Mouse (Mus musculus) testis, adult 2 months (tissue): ENCODE data around the gene Ran. TPM values are rescaled to one million over a fixed set of nuclear protein-coding genes. Genes with fewer than 3 reads are reported as not detected.
A peak's percentile ranks its signal among the peaks of the same experiment; 100 is the strongest.

ENCODE experiments used
- H3K27ac ChIP-seq: fragments of 200-500 bp; 2 replicates; pipeline ENCODE4 v1.5.1; 2012; ENCODE audit warnings: low read depth, low read length; ENCODE audit not compliant: control insufficient read depth, insufficient read depth
- H3K27me3 ChIP-seq: fragments of 200-500 bp; 2 replicates; pipeline ENCODE4 v1.6.1; 2012; ENCODE audit warnings: mild to moderate bottlenecking, low read length, moderate library complexity; ENCODE audit not compliant: control insufficient read depth, insufficient read depth
- H3K36me3 ChIP-seq: fragments of 200-500 bp; 2 replicates; pipeline ENCODE4 v1.6.1; 2012; ENCODE audit warnings: mild to moderate bottlenecking, low read length; ENCODE audit not compliant: control insufficient read depth, insufficient read depth
- H3K4me1 ChIP-seq: fragments of 200-500 bp; 2 replicates; pipeline ENCODE4 v1.6.1; 2012; ENCODE audit warnings: low read length; ENCODE audit not compliant: control insufficient read depth, insufficient read depth
- H3K4me3 ChIP-seq: fragments of 200-500 bp; 2 replicates; pipeline ENCODE4 v1.5.1; 2012; ENCODE audit warnings: low read depth, mild to moderate bottlenecking, low read length, moderate library complexity, mixed read lengths; ENCODE audit not compliant: control insufficient read depth
- CTCF ChIP-seq: fragments of 200-500 bp; IDR thresholded peaks from 2 replicates; pipeline ENCODE4 v1.5.1; 2012; ENCODE audit warnings: low read depth, mild to moderate bottlenecking, inconsistent platforms, low read length, moderate library complexity; ENCODE audit not compliant: control insufficient read depth, insufficient read depth, insufficient replicate concordance
- POLR2A ChIP-seq: fragments of 200-500 bp; IDR thresholded peaks from 2 replicates; pipeline ENCODE4 v1.6.1; 2012; ENCODE audit warnings: low read depth, mild to moderate bottlenecking, inconsistent platforms, low read length, moderate library complexity; ENCODE audit not compliant: control insufficient read depth
- polyA plus RNA-seq: library from polyadenylated mRNA; depleted of rRNA; stranded (reverse); fragments of >200 nt; gene quantifications from 2 replicates; pipeline ENCODE4 v1.2.3, GENCODE M21; 2012

Gene Ran
- polyA plus RNA-seq, 1 experiment = 254 TPM

GRCm38 (mm10) chr5:129007105-129007957 is 12.5 kb upstream of the Ran start:
- H3K27me3 ChIP-seq = no peaks in the 10 kb centered on the region
- H3K4me3 ChIP-seq = peak overlapping the region; percentile 97
- H3K27ac ChIP-seq = no peak overlapping the region; the same call in 1 of the 2 replicates
- H3K36me3 ChIP-seq = no peaks in the 10 kb centered on the region
- TF ChIP-seq CTCF (no peak), POLR2A (no peak)
- peaks cover 18% of the 10 kb centered on the region for H3K4me1 ChIP-seq

- H3K36me3 ChIP-seq = no peaks in the 10 kb centered on the region
- no peaks in the 10 kb centered on the region for H3K27me3 ChIP-seq
- H3K27ac ChIP-seq = peak overlapping the region; percentile 84
- H3K4me1 ChIP-seq = peaks cover 17% of the 10 kb centered on the region
- H3K4me3 ChIP-seq = peak overlapping the region; percentile 97
- TF ChIP-seq CTCF = no peak
- no peak for TF ChIP-seq POLR2A
These were observed 11.9 kb upstream of the Ran start for GRCm38 (mm10) chr5:129008008-129008407.

- H3K4me3 ChIP-seq = peak within 1 kb of the TSS; percentile 97
- H3K27me3 ChIP-seq = no peaks in the 10 kb centered on the region
- H3K4me1 ChIP-seq = peaks cover 17% of the 10 kb centered on the region
- peak within 1 kb of the TSS; percentile 84 for H3K27ac ChIP-seq
- no peaks in the 10 kb centered on the region for H3K36me3 ChIP-seq
- no peak for TF ChIP-seq CTCF
- peak; percentile 73 for TF ChIP-seq POLR2A
These were observed 11.4 kb upstream of the Ran start, which contains the start of gene Stx2 for GRCm38 (mm10) chr5:129008412-129008826. Gene Stx2 (minus strand): TSS chr5:129008574.

GRCm38 (mm10) chr5:129009577-129009976 is 10.3 kb upstream of the Ran start:
- Histone ChIP-seq H3K27ac (no peak overlapping the region), H3K27me3 (no peaks in the 10 kb centered on the region), H3K4me1 (peaks cover 17% of the 10 kb centered on the region), H3K36me3 (no peaks in the 10 kb centered on the region), H3K4me3 (no peak overlapping the region)
- TF ChIP-seq CTCF (no peak), POLR2A (no peak)

- Histone ChIP-seq H3K4me3 (no peak overlapping the region), H3K27me3 (no peaks in the 10 kb centered on the region), H3K27ac (no peak overlapping the region), H3K36me3 (no peaks in the 10 kb centered on the region), H3K4me1 (peaks cover 17% of the 10 kb centered on the region)
- TF ChIP-seq POLR2A (no peak), CTCF (no peak)
These were observed 8.9 kb upstream of the Ran start for GRCm38 (mm10) chr5:129010937-129011336.

GRCm38 (mm10) chr5:129015020-129015419 is 4.8 kb upstream of the Ran start:
- Histone ChIP-seq H3K4me1 (peaks cover 5% of the 10 kb centered on the region), H3K27ac (no peak overlapping the region), H3K4me3 (no peak overlapping the region), H3K36me3 (no peaks in the 10 kb centered on the region), H3K27me3 (no peaks in the 10 kb centered on the region)
- TF ChIP-seq POLR2A (no peak), CTCF (no peak)

- H3K4me3 ChIP-seq = no peak overlapping the region
- H3K27me3 ChIP-seq = no peaks in the 10 kb centered on the region
- no peak overlapping the region for H3K27ac ChIP-seq
- no peaks in the 10 kb centered on the region for H3K36me3 ChIP-seq
- no peak for TF ChIP-seq POLR2A
- TF ChIP-seq CTCF = no peak
- H3K4me1 ChIP-seq = peaks cover 5% of the 10 kb centered on the region
These were observed 4.3 kb upstream of the Ran start for GRCm38 (mm10) chr5:129015540-129015939.

- TF ChIP-seq CTCF (no peak), POLR2A (no peak)
- Histone ChIP-seq H3K4me1 (peaks cover 5% of the 10 kb centered on the region), H3K36me3 (no peaks in the 10 kb centered on the region; the same call in 1 of the 2 replicates), H3K27ac (no peak overlapping the region), H3K4me3 (no peak overlapping the region), H3K27me3 (no peaks in the 10 kb centered on the region)
These were observed 3.5 kb upstream of the Ran start for GRCm38 (mm10) chr5:129016370-129016769.
